Comparison of ENCODE assay signal across 14 mouse cellular contexts in the genomic region with DNA sequence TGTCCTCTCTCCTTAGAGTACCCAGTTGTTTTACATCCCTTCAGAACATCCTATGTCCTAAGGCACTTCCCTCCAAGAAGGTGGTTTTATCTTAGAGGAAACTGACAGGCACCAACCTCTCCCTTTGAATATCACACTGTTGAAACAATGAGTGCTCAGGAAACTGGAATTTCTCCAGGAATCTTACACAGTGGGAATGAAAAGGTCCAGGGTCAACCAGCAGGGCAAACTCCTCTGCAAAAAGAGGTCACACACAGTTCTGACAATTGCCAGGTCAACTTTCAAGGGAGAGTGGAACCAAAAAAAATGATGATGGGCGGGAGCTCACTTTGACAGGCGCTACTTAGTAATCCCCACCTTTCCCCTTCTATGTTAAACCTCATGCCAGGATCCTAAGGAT.
"Had no signal": no experiment of that assay in that cellular context is flagged by ENCODE, and none has a peak within 500 bp of the region (broad histone marks: within the 10 kb centered on the region; RNA-seq: fewer than 3 reads in every experiment).

No protein-coding gene starts in this region.

- H3K4me1 ChIP-seq: limb, embryonic 12.5 days; liver, embryonic 15.5 days; midbrain, embryonic 10.5 days; neural tube, embryonic 12.5 days had no signal

- H3K27me3 ChIP-seq: limb, embryonic 12.5 days; liver, embryonic 15.5 days; neural tube, embryonic 12.5 days had no signal

- ATAC-seq: inflammation-experienced regulatory T-cells, adult 6 months; intestine, postnatal 0 days; lung, postnatal 0 days had no signal

- H3K4me3 ChIP-seq: layer of hippocampus, adult 2 months; limb, embryonic 12.5 days; liver, embryonic 15.5 days; midbrain, embryonic 10.5 days; neural tube, embryonic 12.5 days had no signal

- DNase-seq: liver; lung, adult 2 months; lung, postnatal 36 days; midbrain, embryonic 14.5 days; thymus, postnatal 4 days had no signal

- H3K9ac ChIP-seq: limb, embryonic 12.5 days; liver, embryonic 15.5 days; neural tube, embryonic 12.5 days had no signal

- H3K9me3 ChIP-seq: limb, embryonic 12.5 days; liver, embryonic 15.5 days; midbrain, embryonic 10.5 days; neural tube, embryonic 12.5 days had no signal

- H3K36me3 ChIP-seq: limb, embryonic 12.5 days; liver, embryonic 15.5 days; midbrain, embryonic 10.5 days; neural tube, embryonic 12.5 days had no signal

- H3K4me2 ChIP-seq: limb, embryonic 12.5 days; liver, embryonic 15.5 days; neural tube, embryonic 12.5 days had no signal

- H3K27ac ChIP-seq: layer of hippocampus, adult 2 months; limb, embryonic 12.5 days; liver, embryonic 15.5 days; midbrain, embryonic 10.5 days; neural tube, embryonic 12.5 days; stomach, postnatal 0 days had no signal
